Mouse (Mus musculus): ENCODE data around the gene Trim12a. TPM values are rescaled to one million over a fixed set of nuclear protein-coding genes. Genes with fewer than 3 reads are reported as not detected.
"Not testable (repeated sequence)": the region's sequence is repeated elsewhere in the genome, so short reads cannot be mapped to it uniquely, and the experiment has no call there.

Trim12a gene
- total and polyA plus RNA-seq, 2 experiments from 2014 or later: 6.6 to 13.6 TPM

DNA sequence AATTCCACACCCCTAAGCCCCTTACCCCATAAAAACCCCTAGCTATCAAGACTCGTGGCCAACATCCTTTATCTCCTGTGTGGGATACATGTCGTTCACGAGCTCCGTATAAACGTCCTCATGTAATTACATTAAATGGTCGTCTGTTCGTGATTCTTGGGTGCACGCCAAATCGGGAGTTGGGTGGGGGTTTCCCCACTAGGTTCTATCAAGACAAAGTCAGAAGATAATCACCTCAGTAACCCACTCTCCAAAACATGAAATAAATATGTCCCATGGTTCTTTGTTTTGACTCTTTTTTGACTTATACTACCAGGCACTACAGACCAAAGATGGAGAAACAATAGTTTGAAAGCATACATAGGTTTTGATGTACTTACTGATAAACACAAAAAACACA lies 6.8 kb upstream of the Trim12a start:
- H3K4me1 ChIP-seq (ENCODE audit: control insufficient read depth, insufficient read depth): no peaks in the 10 kb centered on the region
- H3K4me3 ChIP-seq (ENCODE audit: low read depth, low read length): no peak overlapping the region
- no peak for ATAC-seq (ENCODE audit: insufficient read depth, low read depth)
- TF ChIP-seq EP300 (IDR thresholded peaks at IDR 0.05; ENCODE audit: low read depth) (no peak), CTCF (IDR thresholded peaks at IDR 0.05; ENCODE audit: low read depth) (no peak)
- no peak overlapping the region for H3K4me2 ChIP-seq (ENCODE audit: low read depth, low read length)
- H3K9ac ChIP-seq (replicated peaks; ENCODE audit: low read depth, low read length): no peak overlapping the region
- H3K9me3 ChIP-seq (replicated peaks; ENCODE audit: control insufficient read depth, low read length): no peaks in the 10 kb centered on the region
- no peaks in the 10 kb centered on the region for H3K27me3 ChIP-seq (ENCODE audit: control insufficient read depth, insufficient read depth, low read length)
- 61% methylated on average over 9 of the region's 9 CpGs for WGBS
- no peaks in the 10 kb centered on the region for H3K36me3 ChIP-seq (replicated peaks; ENCODE audit: control insufficient read depth, insufficient read depth, low read length)
- H3K27ac ChIP-seq (ENCODE audit: low read depth): no peak overlapping the region
- no peak for DNase-seq (ENCODE audit: low spot score)

DNA sequence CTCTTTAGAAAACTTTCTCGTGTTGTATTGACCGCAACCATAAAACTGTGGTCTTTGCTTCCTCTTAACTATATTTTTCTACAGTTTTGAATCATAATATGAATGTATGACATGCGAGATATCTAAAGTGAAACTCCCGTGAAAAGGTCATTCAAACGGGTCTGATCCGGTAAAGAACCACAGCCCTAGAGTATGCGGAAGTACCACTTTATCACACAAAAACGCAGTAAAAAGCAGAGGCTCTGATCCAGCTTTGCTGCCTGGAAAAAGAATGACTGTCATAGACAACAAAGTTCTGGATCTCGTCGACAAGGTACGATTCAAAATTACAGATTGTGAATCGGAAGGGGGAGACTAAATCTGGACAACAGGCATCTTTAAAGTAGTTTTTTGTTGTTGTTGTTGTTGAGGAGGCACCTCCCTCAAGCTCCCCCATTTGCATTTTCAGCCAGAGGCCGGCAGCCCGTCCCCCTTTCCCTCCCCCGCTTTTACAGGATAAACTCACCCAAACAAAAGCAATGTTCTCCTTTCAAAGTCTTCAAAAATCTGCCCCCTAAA lies 391 bp downstream of the Trim12a start:
- Histone ChIP-seq H3K27me3 (ENCODE audit: control insufficient read depth, insufficient read depth, low read length) (no peaks in the 10 kb centered on the region), H3K4me2 (ENCODE audit: low read depth, low read length) (peak overlapping the region; percentile 60), H3K4me1 (ENCODE audit: control insufficient read depth, insufficient read depth) (no peaks in the 10 kb centered on the region), H3K9me3 (replicated peaks; ENCODE audit: control insufficient read depth, low read length) (no peaks in the 10 kb centered on the region), H3K4me3 (ENCODE audit: low read depth, low read length) (peak overlapping the region; percentile 67), H3K36me3 (replicated peaks; ENCODE audit: control insufficient read depth, insufficient read depth, low read length) (no peaks in the 10 kb centered on the region), H3K9ac (replicated peaks; ENCODE audit: low read depth, low read length) (peak overlapping the region; percentile 54), H3K27ac (ENCODE audit: low read depth) (peak overlapping the region; percentile 87)
- WGBS: 4% methylated on average over 15 of the region's 15 CpGs
- ATAC-seq (ENCODE audit: insufficient read depth, low read depth): peak; percentile 64; the same call in 1 of the 2 replicates
- TF ChIP-seq EP300 (IDR thresholded peaks at IDR 0.05; ENCODE audit: low read depth) (no peak), CTCF (IDR thresholded peaks at IDR 0.05; ENCODE audit: low read depth) (no peak)
- DNase-seq (ENCODE audit: low spot score): peak; percentile 40

DNA sequence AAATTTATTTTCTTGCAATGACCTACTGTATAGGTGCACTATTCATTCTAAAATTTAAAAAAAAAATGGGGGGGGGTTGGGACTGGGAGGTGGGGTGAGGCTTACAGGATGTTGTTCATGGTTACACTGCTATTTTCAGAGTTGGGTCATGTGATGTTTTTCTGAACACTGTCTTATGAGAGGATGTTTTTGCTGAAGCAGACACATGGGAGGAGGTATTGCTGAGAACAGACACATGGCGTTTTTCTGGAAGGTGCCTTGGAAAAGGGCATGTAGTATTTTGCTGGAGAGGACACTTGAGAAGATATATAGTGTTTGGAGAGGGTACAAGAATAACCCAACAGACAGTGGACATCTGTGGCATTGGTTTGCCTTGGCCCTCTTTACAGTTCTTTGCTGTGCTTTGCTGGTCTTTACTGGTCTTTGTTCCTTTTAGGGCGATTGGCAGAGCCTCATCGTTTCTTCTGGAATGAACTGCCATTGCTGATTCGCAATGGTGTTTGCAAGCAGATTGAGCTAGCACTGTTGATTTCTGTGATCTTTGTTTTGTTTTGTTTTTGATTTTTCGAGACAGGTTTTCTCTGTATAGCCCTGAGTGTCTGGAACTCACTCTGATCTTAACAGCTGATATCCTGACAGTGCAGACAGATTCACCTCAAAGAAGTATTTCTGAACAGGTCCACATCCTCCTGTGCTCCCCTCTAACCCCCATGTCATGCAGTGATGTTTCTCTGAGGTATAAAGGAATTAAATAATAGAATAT lies 23.4 kb downstream of the Trim12a start:
- ATAC-seq (ENCODE audit: insufficient read depth, low read depth) (no peak), DNase-seq (ENCODE audit: low spot score) (no peak)
- no peaks in the 10 kb centered on the region for H3K36me3 ChIP-seq (replicated peaks; ENCODE audit: control insufficient read depth, insufficient read depth, low read length)
- TF ChIP-seq EP300 (IDR thresholded peaks at IDR 0.05; ENCODE audit: low read depth) (no peak), CTCF (IDR thresholded peaks at IDR 0.05; ENCODE audit: low read depth) (no peak)
- H3K4me3 ChIP-seq (ENCODE audit: low read depth, low read length): no peak overlapping the region
- H3K9me3 ChIP-seq (replicated peaks; ENCODE audit: control insufficient read depth, low read length): no peaks in the 10 kb centered on the region
- no peak overlapping the region for H3K27ac ChIP-seq (ENCODE audit: low read depth)
- no peak overlapping the region for H3K9ac ChIP-seq (replicated peaks; ENCODE audit: low read depth, low read length)
- H3K4me2 ChIP-seq (ENCODE audit: low read depth, low read length): no peak overlapping the region
- 74% methylated on average over 5 of the region's 5 CpGs for WGBS
- no peaks in the 10 kb centered on the region for H3K27me3 ChIP-seq (ENCODE audit: control insufficient read depth, insufficient read depth, low read length)
- no peaks in the 10 kb centered on the region for H3K4me1 ChIP-seq (ENCODE audit: control insufficient read depth, insufficient read depth)

DNA sequence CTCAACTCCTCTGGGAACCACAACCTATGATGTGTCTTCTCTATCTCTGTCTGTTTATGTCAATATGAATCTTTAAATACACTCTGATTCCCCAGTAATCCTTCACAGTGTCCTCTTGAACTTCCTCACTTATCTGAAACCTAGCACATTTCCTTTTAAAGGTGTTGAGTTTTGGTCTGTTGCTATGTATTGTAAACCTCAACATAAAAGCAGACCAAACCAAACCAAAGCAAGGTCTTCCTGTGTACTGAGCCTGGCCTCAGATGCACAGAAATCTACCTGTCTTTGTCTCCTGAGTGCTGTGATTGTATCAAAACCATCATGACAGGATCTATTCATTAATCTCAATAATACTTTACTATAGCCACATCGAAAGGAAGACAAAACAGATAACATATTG lies 24.6 kb downstream of the Trim12a start:
- ATAC-seq (ENCODE audit: insufficient read depth, low read depth) (no peak), DNase-seq (ENCODE audit: low spot score) (no peak)
- Histone ChIP-seq H3K27ac (ENCODE audit: low read depth) (no peak overlapping the region), H3K27me3 (ENCODE audit: control insufficient read depth, insufficient read depth, low read length) (no peaks in the 10 kb centered on the region), H3K4me3 (ENCODE audit: low read depth, low read length) (no peak overlapping the region), H3K9ac (replicated peaks; ENCODE audit: low read depth, low read length) (no peak overlapping the region), H3K4me1 (ENCODE audit: control insufficient read depth, insufficient read depth) (no peaks in the 10 kb centered on the region), H3K4me2 (ENCODE audit: low read depth, low read length) (no peak overlapping the region), H3K9me3 (replicated peaks; ENCODE audit: control insufficient read depth, low read length) (no peaks in the 10 kb centered on the region), H3K36me3 (replicated peaks; ENCODE audit: control insufficient read depth, insufficient read depth, low read length) (no peaks in the 10 kb centered on the region)
- TF ChIP-seq CTCF (IDR thresholded peaks at IDR 0.05; ENCODE audit: low read depth): no peak
- no peak for TF ChIP-seq EP300 (IDR thresholded peaks at IDR 0.05; ENCODE audit: low read depth)
- WGBS: 73% methylated on average over 1 of the region's 1 CpGs

DNA sequence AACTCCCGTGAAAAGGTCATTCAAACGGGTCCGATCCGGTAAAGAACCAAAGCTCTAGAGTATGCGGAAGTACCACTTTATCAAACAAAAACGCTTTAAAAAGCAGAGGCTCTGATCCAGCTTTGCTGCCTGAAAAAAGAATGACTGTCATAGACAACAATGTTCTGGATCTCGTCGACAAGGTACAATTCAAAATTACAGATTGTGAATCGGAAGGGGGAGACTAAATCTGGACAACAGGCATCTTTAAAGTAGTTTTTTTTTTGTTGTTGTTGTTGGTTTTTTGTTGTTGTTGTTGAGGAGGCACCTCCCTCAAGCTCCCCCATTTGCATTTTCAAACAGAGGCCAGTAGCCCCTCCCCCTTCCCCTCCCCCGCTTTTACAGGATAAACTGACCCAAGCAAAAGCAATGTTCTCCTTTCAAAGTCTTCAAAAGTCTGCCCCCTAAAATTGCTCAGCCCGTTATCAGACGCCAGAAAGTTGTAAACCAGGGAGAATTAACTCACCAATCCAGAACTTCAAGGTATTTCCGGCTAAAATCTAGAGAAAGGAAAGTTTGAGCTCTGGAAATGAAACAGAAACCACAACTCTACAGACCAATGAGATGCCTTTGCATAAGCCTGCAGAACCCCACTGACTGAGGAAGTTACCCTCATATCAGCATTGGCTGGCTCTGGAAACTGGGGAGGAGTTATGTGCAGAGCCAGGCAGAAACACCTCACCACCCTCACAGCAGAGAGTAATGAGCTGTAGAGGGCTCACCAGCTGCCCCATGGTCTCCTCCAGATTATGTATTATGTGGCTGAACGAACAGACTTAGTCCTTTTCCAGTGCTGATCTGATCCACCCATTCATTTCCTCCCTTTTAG lies 27.5 kb downstream of the Trim12a start, which contains the start of gene Trim5:
Gene Trim5 (minus strand): TSS at position 519 of the 868 bp plus-strand sequence.
- not testable (repeated sequence) for H3K9me3 ChIP-seq (replicated peaks; ENCODE audit: control insufficient read depth, low read length); H3K9ac ChIP-seq (replicated peaks; ENCODE audit: low read depth, low read length); H3K27me3 ChIP-seq (ENCODE audit: control insufficient read depth, insufficient read depth, low read length); H3K4me1 ChIP-seq (ENCODE audit: control insufficient read depth, insufficient read depth); H3K36me3 ChIP-seq (replicated peaks; ENCODE audit: control insufficient read depth, insufficient read depth, low read length); DNase-seq (ENCODE audit: low spot score)
- 25% methylated on average over 14 of the region's 14 CpGs for WGBS
- peak within 1 kb of the TSS; percentile 50 for H3K4me2 ChIP-seq (ENCODE audit: low read depth, low read length)
- peak; percentile 98 for ATAC-seq (ENCODE audit: insufficient read depth, low read depth)
- H3K27ac ChIP-seq (ENCODE audit: low read depth): peak within 1 kb of the TSS; percentile 18; the same call in 1 of the 2 replicates
- H3K4me3 ChIP-seq (ENCODE audit: low read depth, low read length): peak within 1 kb of the TSS; percentile 40

DNA sequence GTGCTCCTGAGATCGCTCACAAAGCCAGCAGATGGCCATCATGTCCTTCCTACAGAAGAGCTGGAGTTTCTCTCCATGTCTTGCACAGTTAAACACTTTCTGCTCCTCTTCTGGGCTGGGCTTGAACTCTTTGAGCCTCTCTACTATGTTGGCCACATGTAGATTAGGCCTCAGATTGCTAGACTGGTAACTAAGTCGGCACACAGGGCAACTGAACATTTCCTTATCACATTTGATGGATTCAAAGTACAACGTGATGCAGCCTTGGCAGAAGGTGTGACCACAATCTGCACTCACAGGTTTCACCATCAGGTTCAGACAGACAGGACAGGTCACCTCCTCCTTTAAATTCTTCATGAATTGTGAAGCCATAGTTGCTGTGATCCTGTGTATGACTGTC lies 35.9 kb downstream of the Trim12a start:
- not testable (repeated sequence) for H3K27ac ChIP-seq (ENCODE audit: low read depth); H3K36me3 ChIP-seq (replicated peaks; ENCODE audit: control insufficient read depth, insufficient read depth, low read length); H3K4me1 ChIP-seq (ENCODE audit: control insufficient read depth, insufficient read depth); DNase-seq (ENCODE audit: low spot score); H3K27me3 ChIP-seq (ENCODE audit: control insufficient read depth, insufficient read depth, low read length); H3K4me2 ChIP-seq (ENCODE audit: low read depth, low read length); H3K4me3 ChIP-seq (ENCODE audit: low read depth, low read length); ATAC-seq (ENCODE audit: insufficient read depth, low read depth); H3K9me3 ChIP-seq (replicated peaks; ENCODE audit: control insufficient read depth, low read length); H3K9ac ChIP-seq (replicated peaks; ENCODE audit: low read depth, low read length)
- WGBS: 61% methylated on average over 3 of the region's 3 CpGs

DNA sequence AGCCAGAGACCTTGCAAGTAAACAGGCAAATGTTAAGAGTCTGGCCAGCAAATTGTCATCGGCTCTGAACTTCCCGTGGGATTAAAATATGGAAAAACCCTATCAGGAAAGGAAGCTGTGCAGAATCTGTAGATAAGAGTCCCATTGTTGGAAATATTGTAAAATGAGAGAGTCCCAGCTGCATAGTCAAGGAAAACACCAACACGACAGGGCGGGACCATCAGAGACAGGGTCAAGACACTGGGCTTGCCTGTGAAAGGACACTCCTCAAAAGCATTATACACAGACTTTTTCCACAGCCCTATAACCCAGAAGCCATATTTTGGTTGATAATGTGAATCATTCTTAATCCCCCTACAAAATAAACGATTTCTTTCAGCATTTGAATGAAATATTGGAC lies 49.9 kb downstream of the Trim12a start:
- not testable (repeated sequence) for H3K4me2 ChIP-seq (ENCODE audit: low read depth, low read length); H3K9ac ChIP-seq (replicated peaks; ENCODE audit: low read depth, low read length); H3K9me3 ChIP-seq (replicated peaks; ENCODE audit: control insufficient read depth, low read length); H3K27me3 ChIP-seq (ENCODE audit: control insufficient read depth, insufficient read depth, low read length); DNase-seq (ENCODE audit: low spot score); H3K4me1 ChIP-seq (ENCODE audit: control insufficient read depth, insufficient read depth); H3K36me3 ChIP-seq (replicated peaks; ENCODE audit: control insufficient read depth, insufficient read depth, low read length); H3K4me3 ChIP-seq (ENCODE audit: low read depth, low read length)
- 0 out of 2 replicates have a peak overlapping the region, but pooled peaks have one; percentile 38 for H3K27ac ChIP-seq (ENCODE audit: low read depth)
- WGBS: 27% methylated on average over 3 of the region's 5 CpGs
- peak; percentile 55 for ATAC-seq (ENCODE audit: insufficient read depth, low read depth)
